Mouse (Mus musculus) liver, embryonic 14.5 days (tissue): ENCODE data around the gene Trmt6. TPM values are rescaled to one million over a fixed set of nuclear protein-coding genes. Genes with fewer than 3 reads are reported as not detected.

Experiments
- ATAC-seq: fragments of 200-750 bp; cut with Nextera tagmentation; 2 replicates; pipeline ENCODE4 v1.8.0; 2017; ENCODE audit warnings: moderate number of reproducible peaks, mild to moderate bottlenecking, moderate library complexity; ENCODE audit not compliant: insufficient read depth
- DNase-seq, 3 experiments: peaks; one replicate each; pipeline ENCODE4 v3.0.0-alpha.2; 2012 to 2013; ENCODE audit warnings: low read depth in 3 of 3, low spot score in 3 of 3
- H3K27ac ChIP-seq: fragments of 300-500 bp; sonication (generic); 2 replicates; pipeline ENCODE4 v1.5.1; 2014; ENCODE audit warnings: moderate library complexity, mild to moderate bottlenecking, control low read depth, inconsistent platforms
- H3K27me3 ChIP-seq: fragments of 300-500 bp; sonication (generic); 2 replicates; pipeline ENCODE4 v1.6.1; 2014; ENCODE audit warnings: mild to moderate bottlenecking, low read length, moderate library complexity; ENCODE audit not compliant: control insufficient read depth, insufficient read depth
- H3K36me3 ChIP-seq: fragments of 300-500 bp; sonication (generic); replicated peaks from 2 replicates; pipeline ENCODE4 v1.6.1; 2014; ENCODE audit warnings: low read depth; ENCODE audit not compliant: control insufficient read depth, insufficient read depth
- H3K4me1 ChIP-seq, 2 experiments: fragments of 200-500 bp in 1 of 2; fragments of 300-500 bp in 1 of 2; sonication (generic) in 1 of 2; replicated peaks; 2 replicates each; pipeline ENCODE4 v1.6.1; 2012 to 2014; ENCODE audit warnings: antibody characterized with exemption in 1 of 2, inconsistent platforms in 1 of 2, low read length in 1 of 2; ENCODE audit not compliant: control insufficient read depth in 2 of 2, insufficient read depth in 2 of 2
- H3K4me2 ChIP-seq: fragments of 300-500 bp; sonication (generic); 2 replicates; pipeline ENCODE4 v1.6.1; 2014; ENCODE audit warnings: low read depth, mild to moderate bottlenecking, control low read depth, moderate library complexity
- H3K4me3 ChIP-seq, 2 experiments: fragments of 200-500 bp in 1 of 2; fragments of 300-500 bp in 1 of 2; sonication (generic) in 1 of 2; 2 replicates each; pipeline ENCODE4 v1.5.1; 2012 to 2014; ENCODE audit warnings: low read depth in 2 of 2, low read length in 2 of 2, mild to moderate bottlenecking in 2 of 2, control low read depth in 1 of 2, inconsistent platforms in 1 of 2, moderate library complexity in 1 of 2; ENCODE audit not compliant: insufficient read depth in 1 of 2
- H3K9ac ChIP-seq: fragments of 300-500 bp; sonication (generic); replicated peaks from 2 replicates; pipeline ENCODE4 v1.6.1; 2014; ENCODE audit warnings: mild to moderate bottlenecking, control low read depth, moderate library complexity
- H3K9me3 ChIP-seq: fragments of 300-500 bp; sonication (generic); 2 replicates; pipeline ENCODE4 v1.6.1; 2016; ENCODE audit warnings: low read length, mixed read lengths; ENCODE audit not compliant: control insufficient read depth
- CTCF ChIP-seq: IDR thresholded peaks from 2 replicates; pipeline ENCODE4 v1.5.1; 2016; ENCODE audit warnings: antibody characterized with exemption, low read depth, control low read depth
- EP300 ChIP-seq: IDR thresholded peaks from 2 replicates; pipeline ENCODE4 v1.6.1; 2016; ENCODE audit warnings: antibody characterized with exemption, low read depth
- whole genome bisulfite sequencing: fragments of 180-500 bp; shearing (Covaris S2); extraction: QIAGEN DNeasy Blood & Tissue Kit; methylation state at CpG from one replicate; pipeline ENCODE4 v1.1.7; 2014; ENCODE audit not compliant: insufficient replicate concordance; 5-methylcytosine and 5-hydroxymethylcytosine counted together
- polyA plus RNA-seq, 2 experiments: library from polyadenylated mRNA; depleted of rRNA in 1 of 2; stranded (reverse) in 1 of 2; unstranded in 1 of 2; fragments of >200 nt; fragmentation: Nextera tagmentation in 1 of 2; extraction: Ambion mirVana in 1 of 2; gene quantifications; 2 replicates each; pipeline versions ENCODE4 v1.2.1 to v1.2.3; 2012 to 2014

The Trmt6 gene
- polyA plus RNA-seq, 2 experiments: 8.3 to 14.1 TPM

- ATAC-seq: peak; percentile 31; the same call in 1 of the 2 replicates
These were observed 34.3 kb downstream of the Trmt6 start for GRCm38 (mm10) chr2:132781439-132782068.

GRCm38 (mm10) chr2:132780978-132781377 is 34.9 kb downstream of the Trmt6 start, which contains the start of gene Chgb:
Gene Chgb (plus strand): TSS chr2:132781278.
- DNase-seq: no peak
- no peak for TF ChIP-seq CTCF
- TF ChIP-seq EP300: no peak
- peak within 1 kb of the TSS; percentile 47 for H3K4me2 ChIP-seq
- WGBS: 18% methylated on average over 4 of the region's 4 CpGs
- H3K4me3 ChIP-seq: peak within 1 kb of the TSS in 1 of 2 experiments; percentile 17; a peak in 2 of 4 replicates
- no peaks in the 10 kb centered on the region for H3K36me3 ChIP-seq
- H3K27ac ChIP-seq: no peak within 1 kb of the TSS
- peaks cover 11% of the 10 kb centered on the region for H3K27me3 ChIP-seq
- no peaks in the 10 kb centered on the region for H3K4me1 ChIP-seq
- no peak for ATAC-seq
- no peaks in the 10 kb centered on the region for H3K9me3 ChIP-seq
- no peak within 1 kb of the TSS for H3K9ac ChIP-seq

More at GRCm38 (mm10) chr2:132781439-132782068, 34.3 kb downstream of the Trmt6 start:
- no peaks in the 10 kb centered on the region for H3K4me1 ChIP-seq
- no peaks in the 10 kb centered on the region for H3K9me3 ChIP-seq
- no peak for TF ChIP-seq EP300
- no peak for TF ChIP-seq CTCF
- H3K36me3 ChIP-seq: no peaks in the 10 kb centered on the region
- peak overlapping the region; percentile 47 for H3K4me2 ChIP-seq
- DNase-seq: peak; percentile 28 to 38 (median 37)
- no peak overlapping the region for H3K27ac ChIP-seq
- H3K9ac ChIP-seq: no peak overlapping the region
- peak overlapping the region in 1 of 2 experiments; percentile 17; a peak in 2 of 4 replicates for H3K4me3 ChIP-seq
- H3K27me3 ChIP-seq: peaks cover 11% of the 10 kb centered on the region
- WGBS: 2% methylated on average over 40 of the region's 41 CpGs

GRCm38 (mm10) chr2:132770822-132771221 is 45.0 kb downstream of the Trmt6 start:
- DNase-seq (no peak), ATAC-seq (no peak)
- no peaks in the 10 kb centered on the region for H3K27me3 ChIP-seq
- TF ChIP-seq EP300: no peak
- TF ChIP-seq CTCF: no peak
- 28% methylated on average over 1 of the region's 1 CpGs for WGBS
- no peak overlapping the region for H3K4me2 ChIP-seq
- H3K9ac ChIP-seq: no peak overlapping the region
- H3K36me3 ChIP-seq: no peaks in the 10 kb centered on the region
- H3K9me3 ChIP-seq: no peaks in the 10 kb centered on the region
- H3K4me3 ChIP-seq: no peak overlapping the region
- no peaks in the 10 kb centered on the region for H3K4me1 ChIP-seq
- H3K27ac ChIP-seq: no peak overlapping the region

GRCm38 (mm10) chr2:132757911-132758310 is 57.9 kb downstream of the Trmt6 start:
- Histone ChIP-seq H3K4me1 (no peaks in the 10 kb centered on the region), H3K4me3 (no peak overlapping the region), H3K27ac (no peak overlapping the region), H3K4me2 (no peak overlapping the region), H3K36me3 (no peaks in the 10 kb centered on the region), H3K9me3 (no peaks in the 10 kb centered on the region), H3K27me3 (no peaks in the 10 kb centered on the region), H3K9ac (no peak overlapping the region)
- ATAC-seq: no peak
- DNase-seq: no peak
- 61% methylated on average over 5 of the region's 5 CpGs for WGBS
- TF ChIP-seq EP300 (no peak), CTCF (no peak)

Other genes starting within 250 kb of the Trmt6 start
- gene Gpcpd1, start 228.3 kb downstream of the Trmt6 start, polyA plus RNA-seq (2012; rRNA removed): 20.6 and 31.0 TPM in 2 replicates
- 67.7 and 78.4 TPM in 2 replicates for gene Gpcpd1, start 228.3 kb downstream of the Trmt6 start, polyA plus RNA-seq (2014; fragmentation: Nextera tagmentation; extraction: Ambion mirVana)
- 6.3 and 7.1 TPM in 2 replicates for gene Shld1, start 129.1 kb downstream of the Trmt6 start, polyA plus RNA-seq (2012; rRNA removed)
- gene Shld1, start 129.1 kb downstream of the Trmt6 start, polyA plus RNA-seq (2014; fragmentation: Nextera tagmentation; extraction: Ambion mirVana): 10.1 and 12.3 TPM in 2 replicates
- 0.04 and 0.09 TPM in 2 replicates for gene Chgb, start 34.8 kb downstream of the Trmt6 start, polyA plus RNA-seq (2012; rRNA removed)
- gene Chgb, start 34.8 kb downstream of the Trmt6 start, polyA plus RNA-seq (2014; fragmentation: Nextera tagmentation; extraction: Ambion mirVana): 0.09 TPM in 1 of 2 replicates, not detected in the other
- 2.8 and 4.5 TPM in 2 replicates for gene Mcm8, start 86 bp upstream of the Trmt6 start, polyA plus RNA-seq (2012; rRNA removed)
- gene Mcm8, start 86 bp upstream of the Trmt6 start, polyA plus RNA-seq (2014; fragmentation: Nextera tagmentation; extraction: Ambion mirVana): 6.9 and 7.5 TPM in 2 replicates
- gene Crls1, start 30.6 kb upstream of the Trmt6 start, polyA plus RNA-seq (2012; rRNA removed): 8.9 and 10.1 TPM in 2 replicates
- gene Crls1, start 30.6 kb upstream of the Trmt6 start, polyA plus RNA-seq (2014; fragmentation: Nextera tagmentation; extraction: Ambion mirVana): 9.0 and 14.3 TPM in 2 replicates
- 0.36 and 0.39 TPM in 2 replicates for gene Lrrn4, start 64.8 kb upstream of the Trmt6 start, polyA plus RNA-seq (2012; rRNA removed)
- gene Lrrn4, start 64.8 kb upstream of the Trmt6 start, polyA plus RNA-seq (2014; fragmentation: Nextera tagmentation; extraction: Ambion mirVana): 0.67 and 0.72 TPM in 2 replicates
- gene Fermt1, start 129.9 kb upstream of the Trmt6 start, polyA plus RNA-seq (2012; rRNA removed): 0.02 TPM in 2 replicates
- 0.08 TPM in 1 of 2 replicates, not detected in the other for gene Fermt1, start 129.9 kb upstream of the Trmt6 start, polyA plus RNA-seq (2014; fragmentation: Nextera tagmentation; extraction: Ambion mirVana)